Mouse (Mus musculus) gastrocnemius, adult 2 months (tissue): ENCODE results near the gene Aldh1l1. TPM values are rescaled to one million over a fixed set of nuclear protein-coding genes. Genes with fewer than 3 reads are reported as not detected.

ENCODE experiments used
- DNase-seq: peaks from one replicate; pipeline ENCODE4 v3.0.0; 2022
- H3K27ac ChIP-seq: fragments of 200-600 bp; 2 replicates; pipeline ENCODE4 v1.8.1; 2022; ENCODE audit warnings: mild to moderate bottlenecking
- H3K4me3 ChIP-seq: fragments of 200-600 bp; 2 replicates; pipeline ENCODE4 v1.8.1; 2022; ENCODE audit warnings: mild to moderate bottlenecking, moderate library complexity
- CTCF ChIP-seq: fragments of 200-600 bp; IDR thresholded peaks from 2 replicates; pipeline ENCODE4 v1.8.1; 2022; ENCODE audit warnings: antibody characterized with exemption, mild to moderate bottlenecking, moderate library complexity
- intact Hi-C: fragments of 180-260 bp; cut with DNase I; formaldehyde crosslinking; loops from one replicate; pipeline ENCODE4 v1.15.1; 2025
- total RNA-seq, 2 experiments: library from RNA; stranded (reverse); gene quantifications; 2 replicates each; pipeline ENCODE4 v1.2.3; 2021

Aldh1l1 gene
- total RNA-seq, 2 experiments from 2014 or later, result 3.6 to 5.3 TPM

DNA sequence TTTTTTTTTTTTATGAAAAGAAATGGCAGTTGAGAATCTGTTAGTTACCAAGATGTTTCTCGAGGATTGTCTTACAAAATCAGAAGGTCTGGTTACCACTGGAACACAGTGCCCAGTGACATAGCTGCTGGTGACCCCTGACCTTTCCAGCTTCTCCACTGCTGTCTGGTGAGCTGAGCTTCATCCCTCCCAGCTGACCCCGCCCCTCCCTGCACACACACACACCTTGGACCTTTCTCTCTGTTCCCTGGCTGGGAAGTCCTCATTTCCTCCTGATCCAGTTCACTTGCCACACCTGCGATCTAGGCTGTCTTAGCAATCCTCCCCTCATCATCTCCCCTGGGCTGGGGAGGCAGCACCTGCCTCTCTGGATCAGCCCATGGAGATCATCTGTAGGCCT lies 60.0 kb downstream of the Aldh1l1 start:
- TF ChIP-seq CTCF, result no peak
- Histone ChIP-seq H3K27ac (no peak overlapping the region), H3K4me3 (no peak overlapping the region)
- intact Hi-C loops, result no loop called here
- no peak for DNase-seq

DNA sequence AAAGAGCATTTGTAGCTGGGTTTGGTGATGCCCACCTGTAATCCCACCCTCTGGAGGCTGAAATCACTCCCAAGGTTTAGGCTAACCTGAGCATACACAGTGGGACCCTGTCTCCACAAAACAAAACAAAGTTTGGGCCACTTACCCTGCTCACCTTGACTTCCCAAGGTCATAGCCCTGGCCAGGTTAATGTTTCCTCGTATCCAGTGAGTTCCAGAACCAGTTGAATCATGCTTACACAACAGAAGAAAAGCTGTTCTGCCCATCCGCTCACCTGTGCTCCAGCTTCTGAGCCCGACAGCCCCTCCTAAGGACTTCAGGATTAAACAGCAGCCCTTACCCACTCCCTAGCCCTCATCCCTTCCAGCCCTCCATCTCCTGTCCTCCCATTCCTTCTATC lies 60.8 kb downstream of the Aldh1l1 start:
- TF ChIP-seq CTCF, result no peak
- Histone ChIP-seq H3K4me3 (no peak overlapping the region), H3K27ac (no peak overlapping the region)
- intact Hi-C loops, result no loop called here
- DNase-seq, result no peak

DNA sequence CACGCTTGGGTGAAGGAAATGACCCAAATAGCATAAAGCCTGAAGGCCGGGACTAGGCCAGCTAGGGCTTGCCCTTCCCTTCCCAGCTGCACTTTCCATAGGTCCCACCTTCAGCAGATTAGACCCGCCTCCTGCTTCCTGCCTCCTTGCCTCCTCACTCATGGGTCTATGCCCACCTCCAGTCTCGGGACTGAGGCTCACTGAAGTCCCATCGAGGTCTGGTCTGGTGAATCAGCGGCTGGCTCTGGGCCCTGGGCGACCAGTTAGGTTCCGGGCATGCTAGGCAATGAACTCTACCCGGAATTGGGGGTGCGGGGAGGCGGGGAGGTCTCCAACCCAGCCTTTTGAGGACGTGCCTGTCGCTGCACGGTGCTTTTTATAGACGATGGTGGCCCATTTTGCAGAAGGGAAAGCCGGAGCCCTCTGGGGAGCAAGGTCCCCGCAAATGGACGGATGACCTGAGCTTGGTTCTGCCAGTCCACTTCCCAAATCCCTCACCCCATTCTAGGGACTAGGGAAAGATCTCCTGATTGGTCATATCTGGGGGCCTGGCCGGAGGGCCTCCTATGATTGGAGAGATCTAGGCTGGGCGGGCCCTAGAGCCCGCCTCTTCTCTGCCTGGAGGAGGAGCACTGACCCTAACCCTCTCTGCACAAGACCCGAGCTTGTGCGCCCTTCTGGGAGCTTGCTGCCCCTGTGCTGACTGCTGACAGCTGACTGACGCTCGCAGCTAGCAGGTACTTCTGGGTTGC lies 64.1 kb downstream of the Aldh1l1 start:
- DNase-seq, result peak; percentile 73
- intact Hi-C loops, result no loop called here
- peak overlapping the region; percentile 72 for H3K4me3 ChIP-seq
- TF ChIP-seq CTCF, result no peak
- H3K27ac ChIP-seq, result peak overlapping the region; percentile 70

DNA sequence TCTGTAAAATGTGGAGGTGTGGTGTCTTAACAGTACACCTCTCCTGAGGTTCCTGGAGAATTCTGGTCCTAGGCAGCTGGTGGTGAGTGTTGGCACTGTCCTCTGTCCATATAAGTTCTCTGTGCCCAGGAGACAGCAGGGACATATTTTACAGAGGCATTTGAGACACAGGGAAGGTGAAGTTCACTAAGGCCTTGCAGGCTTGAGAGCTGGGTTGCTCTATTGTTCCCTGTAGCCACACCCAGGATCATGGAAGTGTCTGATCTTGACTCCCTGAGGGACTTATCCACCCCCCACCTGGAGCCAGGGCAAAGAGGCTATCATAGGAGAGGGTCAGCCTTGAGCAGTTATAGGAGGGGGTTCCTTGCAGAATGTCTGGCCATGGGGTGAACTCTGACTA lies 65.0 kb downstream of the Aldh1l1 start:
- no peak for DNase-seq
- no peak for TF ChIP-seq CTCF
- peak overlapping the region; percentile 72 for H3K4me3 ChIP-seq
- peak overlapping the region; percentile 70 for H3K27ac ChIP-seq
- intact Hi-C loops, result no loop called here

DNA sequence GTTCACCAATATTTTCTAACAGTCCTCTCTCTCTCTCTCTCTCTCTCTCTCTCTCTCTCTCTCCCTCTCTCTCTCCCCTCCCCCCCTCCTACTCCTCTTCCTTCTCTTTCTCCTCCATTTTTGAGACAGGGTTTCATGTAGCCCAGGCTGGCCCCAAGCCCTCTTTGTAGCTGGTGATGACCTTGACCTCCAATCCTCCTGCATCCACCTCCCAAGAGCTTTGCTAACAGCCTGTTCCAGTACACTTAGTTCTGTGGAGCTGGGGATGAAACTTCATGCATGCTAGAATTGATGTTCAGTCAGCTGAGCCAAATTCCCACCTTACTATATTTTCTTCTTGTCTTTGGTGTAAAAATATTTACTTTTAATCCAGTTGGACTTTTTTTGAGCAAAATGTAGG lies 67.0 kb downstream of the Aldh1l1 start:
- no peak for DNase-seq
- intact Hi-C loops, result no loop called here

DNA sequence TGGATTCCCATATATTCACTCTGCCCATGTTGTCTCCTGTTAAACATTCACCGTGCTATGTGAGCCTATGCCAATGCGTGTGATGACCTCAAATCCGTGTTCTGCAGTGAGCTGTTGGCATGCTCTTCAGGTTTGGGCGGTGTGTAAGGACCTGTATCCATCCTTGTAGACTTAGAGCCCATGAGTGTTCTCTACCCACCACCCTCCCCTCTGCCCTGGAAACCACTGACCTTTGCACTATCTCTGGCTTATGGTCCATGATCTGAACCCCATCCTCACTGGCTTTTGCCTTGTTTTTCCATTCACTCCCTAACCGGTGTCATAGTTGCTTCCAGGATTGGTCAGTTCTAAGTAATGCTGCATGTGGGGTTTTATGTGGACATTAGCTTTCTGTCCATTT lies 67.5 kb downstream of the Aldh1l1 start:
- Histone ChIP-seq H3K4me3 (no peak overlapping the region), H3K27ac (no peak overlapping the region)
- intact Hi-C loops, result no loop called here
- DNase-seq, result no peak
- TF ChIP-seq CTCF, result no peak

More for the DNA sequence above, 67.0 kb downstream of the Aldh1l1 start:
- H3K4me3 ChIP-seq, result no peak overlapping the region
- no peak for TF ChIP-seq CTCF
- H3K27ac ChIP-seq, result no peak overlapping the region

DNA sequence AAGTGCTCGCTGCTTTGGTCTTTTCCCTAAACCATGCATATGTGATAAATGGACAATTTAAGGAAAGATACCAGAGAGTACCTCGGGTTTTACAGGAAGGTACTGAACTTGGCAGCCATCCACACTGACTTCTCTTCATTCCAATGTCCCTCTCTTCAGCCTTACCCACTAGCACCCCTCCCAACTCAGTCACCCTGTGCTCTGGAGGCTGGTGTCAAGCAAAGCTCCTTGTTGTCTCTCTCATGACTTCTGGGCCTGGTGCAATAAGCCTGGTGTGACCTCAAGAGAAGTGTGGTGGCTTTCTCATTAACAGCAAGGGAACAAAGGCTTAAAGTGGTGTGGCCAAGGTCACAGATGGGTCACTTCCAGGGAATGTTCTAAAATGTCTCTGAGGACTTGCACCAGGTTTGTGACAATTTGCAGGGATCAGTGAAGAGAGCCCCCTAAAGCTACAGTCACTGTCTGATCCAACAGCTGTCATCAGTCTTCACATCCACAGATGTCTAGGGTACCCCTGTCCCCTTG lies 70.4 kb downstream of the Aldh1l1 start:
- intact Hi-C loops, result no loop called here
- no peak for TF ChIP-seq CTCF
- H3K4me3 ChIP-seq, result no peak overlapping the region; the same call in 1 of the 2 replicates
- DNase-seq, result no peak
- peak overlapping the region; percentile 82 for H3K27ac ChIP-seq

DNA sequence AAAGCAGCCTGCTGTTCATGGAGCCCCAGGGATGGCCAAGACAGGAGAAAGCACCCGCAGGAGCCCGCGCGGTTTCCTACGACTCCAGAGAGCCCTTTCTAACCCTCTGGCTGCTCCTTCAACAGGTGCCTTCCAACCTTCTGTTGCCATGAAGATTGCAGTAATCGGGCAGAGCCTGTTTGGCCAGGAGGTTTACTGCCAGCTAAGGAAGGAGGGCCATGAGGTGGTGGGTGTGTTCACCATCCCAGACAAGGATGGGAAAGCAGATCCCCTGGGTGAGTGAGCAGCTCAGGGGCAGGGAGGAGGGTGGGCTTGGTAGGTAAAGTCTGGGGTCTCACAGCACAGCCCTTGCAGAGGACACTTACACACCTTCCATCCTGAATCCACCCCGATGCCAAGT lies 70.8 kb downstream of the Aldh1l1 start:
- no peak for TF ChIP-seq CTCF
- Histone ChIP-seq H3K27ac (peak overlapping the region; percentile 82), H3K4me3 (no peak overlapping the region; the same call in 1 of the 2 replicates)
- intact Hi-C loops, result no loop called here
- DNase-seq, result no peak

DNA sequence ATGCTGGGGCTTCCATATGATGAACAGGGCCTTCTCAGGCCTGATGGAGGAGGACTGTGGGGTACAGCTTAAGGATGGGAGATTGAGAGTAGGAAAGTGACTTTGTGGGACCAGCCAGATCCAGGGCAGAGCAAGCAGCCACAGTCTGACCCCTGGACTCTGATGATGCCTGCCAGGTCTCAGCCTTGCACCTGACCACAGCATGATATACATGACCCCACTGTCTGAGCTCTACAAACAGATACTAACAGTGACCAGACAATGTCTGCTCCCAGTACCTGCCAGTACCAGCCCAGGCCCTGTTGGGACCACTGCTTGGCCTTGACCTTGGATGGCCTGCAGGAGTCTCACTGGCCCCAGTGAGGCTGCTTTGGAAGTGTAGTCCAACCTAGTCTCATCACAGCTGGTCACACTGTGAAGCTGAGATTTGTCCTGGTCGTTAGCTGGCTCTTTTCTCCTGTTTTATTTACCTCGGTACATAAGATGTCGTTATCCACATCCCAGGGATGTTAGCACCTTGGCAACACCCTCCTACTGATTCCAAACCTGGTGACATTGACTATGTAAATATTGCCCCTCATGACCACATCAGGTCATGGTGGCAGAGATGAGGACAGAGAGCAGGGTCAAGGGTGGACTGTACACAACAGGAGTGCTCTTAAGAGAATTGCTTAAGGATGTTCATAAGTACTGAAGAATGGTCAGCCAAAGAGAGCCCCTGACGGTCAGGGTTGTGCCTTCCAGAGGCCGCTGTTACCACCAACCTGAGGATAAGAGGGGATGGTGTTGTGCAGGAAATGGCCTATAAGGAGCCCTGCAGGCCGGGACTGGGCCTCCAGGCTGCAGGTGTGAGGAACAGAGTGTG lies 71.8 kb downstream of the Aldh1l1 start:
- DNase-seq, result no peak
- no peak for TF ChIP-seq CTCF
- intact Hi-C loops, result no loop called here
- Histone ChIP-seq H3K4me3 (no peak overlapping the region), H3K27ac (peak overlapping the region; percentile 82)

DNA sequence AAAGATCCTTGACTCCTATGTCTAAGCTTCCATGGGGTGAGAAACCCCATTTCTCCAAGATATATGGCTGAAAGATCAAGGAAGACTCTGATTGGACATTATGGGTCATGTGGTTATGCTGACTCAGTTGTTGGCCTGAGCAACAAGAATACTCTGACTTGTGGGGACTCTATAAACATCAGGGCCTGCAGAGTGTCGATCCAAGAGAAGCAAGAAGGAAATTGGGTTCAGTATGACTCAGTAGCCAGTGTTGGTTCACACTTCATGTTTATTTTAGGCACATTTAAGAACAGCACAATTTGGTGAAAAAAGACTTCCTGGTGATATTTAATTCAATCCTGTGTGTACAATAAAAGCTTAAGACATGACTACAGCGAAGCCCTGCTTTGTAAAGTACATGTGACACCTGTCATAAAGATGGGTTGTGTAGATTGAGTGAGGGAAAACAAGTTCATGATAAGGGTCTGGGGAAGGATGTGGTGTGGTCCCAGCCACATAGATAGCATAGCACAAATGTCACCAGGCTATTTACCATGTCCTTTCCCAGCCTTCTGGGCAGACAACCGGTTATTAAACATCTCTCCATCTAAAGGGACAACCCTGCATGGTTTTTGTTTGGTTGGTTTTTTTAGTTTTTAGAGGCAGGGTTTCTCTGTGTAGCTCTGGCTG lies 74.3 kb downstream of the Aldh1l1 start:
- TF ChIP-seq CTCF, result no peak
- intact Hi-C loops, result no loop called here
- DNase-seq, result no peak
- Histone ChIP-seq H3K27ac (no peak overlapping the region), H3K4me3 (no peak overlapping the region)

DNA sequence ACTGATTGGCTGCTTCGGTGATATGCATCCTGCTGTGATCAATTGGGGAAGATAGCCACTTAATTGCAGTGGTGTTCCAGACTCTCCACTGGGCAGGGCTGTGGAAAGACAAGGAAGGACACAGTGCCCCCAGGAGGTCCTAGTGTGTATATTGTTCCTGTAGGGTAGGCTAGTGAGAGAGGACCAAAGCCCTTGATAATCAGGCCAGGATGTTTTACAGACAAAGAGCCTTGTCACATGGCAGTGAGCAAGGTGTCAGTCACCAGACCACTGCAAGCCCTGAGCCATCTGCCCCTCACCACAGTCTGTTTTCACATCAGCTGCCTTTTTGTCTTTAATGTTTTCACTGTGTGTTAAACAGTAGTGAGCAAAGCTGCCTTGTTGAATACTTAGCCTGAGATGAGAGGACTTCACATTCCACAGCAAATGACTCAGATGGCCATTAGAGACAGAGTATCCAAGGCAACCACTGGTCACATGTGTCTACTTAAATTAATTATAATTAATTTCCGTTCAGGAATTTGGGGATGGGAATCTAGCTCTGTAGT lies 75.1 kb downstream of the Aldh1l1 start:
- intact Hi-C loops, result no loop called here
- no peak overlapping the region for H3K27ac ChIP-seq
- no peak for DNase-seq
- no peak overlapping the region for H3K4me3 ChIP-seq
- peak; percentile 29; the same call in 1 of the 2 replicates for TF ChIP-seq CTCF

DNA sequence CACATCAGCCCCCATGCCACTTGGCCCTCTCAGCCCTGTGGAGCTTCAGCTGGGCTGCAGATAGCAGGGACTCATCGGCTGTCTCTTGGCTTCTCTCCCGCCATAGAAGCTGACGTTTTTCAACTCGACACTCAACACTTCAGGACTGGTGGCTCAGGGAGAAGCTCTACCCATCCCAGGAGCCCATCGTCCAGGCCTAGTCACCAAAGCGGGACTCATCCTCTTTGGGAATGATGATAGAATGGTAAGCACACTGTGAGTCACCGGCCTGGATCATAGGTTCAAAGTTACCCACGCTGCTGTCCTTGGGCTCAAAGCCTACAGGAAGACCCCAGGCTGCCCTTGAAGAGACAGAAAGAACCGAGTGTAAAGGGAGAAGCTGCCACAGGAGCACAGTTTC lies 78.0 kb downstream of the Aldh1l1 start:
- no peak overlapping the region for H3K4me3 ChIP-seq
- intact Hi-C loops, result no loop called here
- no peak overlapping the region for H3K27ac ChIP-seq
- TF ChIP-seq CTCF, result no peak
- no peak for DNase-seq
